Mouse (Mus musculus) small intestine, adult 2 months (tissue): ENCODE measurements at regions not wholly inside any gene's neighbourhood (a gene's known extent, or its start where the extent isn't known, plus 50 kb on each side); places are given as distances from the start of the nearest gene placed in this dataset.

Source experiments
- CTCF ChIP-seq: fragments of 200-500 bp; IDR thresholded peaks from 2 replicates; pipeline ENCODE4 v1.5.1; 2012; ENCODE audit warnings: low read depth, mild to moderate bottlenecking, control low read depth, inconsistent platforms, low read length, moderate library complexity, mixed read lengths; ENCODE audit not compliant: insufficient replicate concordance, insufficient read length; ENCODE audit errors: extremely low read depth
- POLR2A ChIP-seq: fragments of 200-500 bp; IDR thresholded peaks from 2 replicates; pipeline ENCODE4 v1.6.1; 2012; ENCODE audit warnings: low read depth, mild to moderate bottlenecking, control low read depth, inconsistent platforms, low read length, moderate library complexity

GRCm38 (mm10) chr1:166796362-166796925 is 114.8 kb upstream of the Fmo9 start:
- TF ChIP-seq POLR2A (no peak), CTCF (no peak)
